Mouse (Mus musculus): ENCODE data around the gene Strip2. TPM values are rescaled to one million over a fixed set of nuclear protein-coding genes. Genes with fewer than 3 reads are reported as not detected.

The Strip2 gene
- total RNA-seq, 2 experiments from 2014 or later, result 1.2 to 2.7 TPM

DNA sequence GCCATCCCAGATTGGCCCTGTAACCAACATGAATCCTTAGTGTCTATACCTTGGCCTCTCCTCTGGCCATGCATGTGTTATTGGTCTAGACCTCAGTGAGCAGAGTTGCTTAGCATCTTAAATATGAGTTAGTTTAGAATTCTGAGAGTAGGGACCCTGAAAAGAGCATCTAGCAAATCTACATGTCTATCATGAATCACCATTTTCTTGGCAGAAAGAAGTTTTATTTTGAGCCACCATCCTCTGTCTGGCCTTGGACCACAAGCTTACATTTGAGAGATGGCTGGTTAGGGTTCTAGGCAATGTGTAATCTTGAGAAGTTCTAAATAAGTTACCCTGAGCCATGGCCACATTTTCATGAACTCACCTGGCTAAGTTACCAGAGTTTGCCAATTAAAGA lies 13.3 kb downstream of the Strip2 start:
- no peak for DNase-seq

DNA sequence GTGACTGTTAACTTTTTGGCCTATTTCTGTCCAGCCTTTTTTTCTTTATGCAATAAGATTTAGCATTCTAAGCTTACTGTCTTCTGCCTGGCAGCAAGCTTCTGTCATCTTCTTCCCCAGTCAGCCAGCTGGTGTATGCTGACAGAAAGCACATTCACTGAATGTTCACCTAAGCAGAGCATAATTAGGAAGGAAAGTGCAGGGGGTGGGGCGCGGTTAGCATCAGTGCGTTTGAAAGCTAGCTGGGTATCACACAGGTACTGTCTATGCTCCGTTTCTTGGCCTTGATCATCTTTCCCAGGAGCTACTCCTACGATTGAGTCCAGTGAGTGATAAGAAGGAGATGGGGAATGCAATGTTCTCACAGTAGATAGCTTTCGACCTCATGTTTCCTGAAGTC lies 13.9 kb downstream of the Strip2 start:
- no peak for DNase-seq

DNA sequence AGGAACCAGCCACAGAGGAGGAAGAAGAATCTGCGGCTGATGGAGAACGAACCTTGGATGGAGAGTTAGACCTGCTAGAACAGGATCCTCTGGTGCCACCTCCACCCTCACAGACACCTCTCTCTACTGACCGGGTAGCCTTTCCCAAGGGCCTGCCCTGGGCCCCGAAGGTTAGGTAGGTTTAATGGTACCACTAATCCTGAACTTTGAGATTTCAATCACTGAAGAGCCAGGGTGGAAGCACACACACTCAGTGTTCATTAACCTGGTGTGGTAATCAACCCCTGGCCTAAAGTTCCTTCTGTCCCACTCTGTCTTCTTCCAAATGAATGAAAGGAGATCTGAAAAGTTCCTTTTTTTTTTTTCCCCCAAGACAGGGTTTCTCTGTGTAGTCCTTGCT lies 14.4 kb downstream of the Strip2 start:
- no peak for DNase-seq

DNA sequence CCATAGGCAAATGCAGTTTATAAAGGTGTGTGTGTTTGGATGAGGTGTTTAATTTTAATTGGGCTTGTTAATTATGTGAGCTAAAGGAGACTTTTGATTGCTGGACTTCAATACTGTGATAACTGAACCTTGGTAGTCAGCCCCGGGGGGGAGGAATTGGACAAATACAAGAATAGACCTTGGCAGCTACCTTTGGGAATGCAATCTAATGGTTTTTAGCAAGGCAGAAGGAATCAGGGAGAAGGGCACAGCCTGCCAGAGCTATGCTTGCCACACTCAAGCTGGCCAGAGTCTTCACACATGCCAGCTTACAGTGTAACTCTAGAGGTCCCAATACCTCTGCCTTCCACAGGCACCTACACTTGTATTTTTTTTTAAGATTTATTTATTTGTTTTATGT lies 18.9 kb downstream of the Strip2 start:
- peak; percentile 53 for DNase-seq

DNA sequence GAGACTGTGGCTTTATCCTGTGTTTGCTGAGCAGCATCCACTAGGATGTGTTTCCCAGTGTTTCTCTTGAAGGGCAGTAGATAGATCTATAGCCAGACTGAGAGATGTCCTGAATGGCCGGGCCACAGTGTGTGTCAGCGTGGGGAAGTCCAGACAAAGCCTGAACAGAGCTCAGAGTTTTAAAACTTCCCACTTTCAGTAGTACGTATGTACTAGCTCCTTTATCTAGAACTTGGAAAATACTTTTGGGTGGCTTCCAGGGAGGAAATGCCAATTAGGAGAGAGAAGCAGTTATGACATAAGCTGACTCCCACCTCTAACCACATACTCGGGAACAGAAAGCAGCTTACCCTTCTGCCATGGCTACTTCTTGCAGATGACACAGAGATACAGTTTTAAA lies 23.6 kb downstream of the Strip2 start:
- no peak for DNase-seq

DNA sequence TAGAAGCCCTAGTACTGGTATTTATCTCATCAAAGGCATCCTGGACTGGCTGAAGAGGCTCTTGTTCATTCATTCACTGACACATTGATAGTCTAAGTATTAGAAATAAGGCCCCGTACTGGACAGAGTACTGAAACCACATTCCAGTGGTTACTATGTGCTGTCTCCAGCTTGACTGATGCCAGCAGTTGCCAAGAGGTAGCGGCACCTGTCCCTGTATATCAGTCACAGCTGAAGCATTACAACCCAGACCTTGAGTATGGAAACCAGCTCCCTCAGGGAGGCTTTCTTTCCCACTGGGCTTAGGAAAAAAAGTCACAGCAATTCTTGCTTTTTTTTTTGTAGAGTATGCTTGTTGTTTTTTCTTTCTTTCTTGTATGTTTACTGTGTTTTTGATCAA lies 24.2 kb downstream of the Strip2 start:
- no peak for DNase-seq

DNA sequence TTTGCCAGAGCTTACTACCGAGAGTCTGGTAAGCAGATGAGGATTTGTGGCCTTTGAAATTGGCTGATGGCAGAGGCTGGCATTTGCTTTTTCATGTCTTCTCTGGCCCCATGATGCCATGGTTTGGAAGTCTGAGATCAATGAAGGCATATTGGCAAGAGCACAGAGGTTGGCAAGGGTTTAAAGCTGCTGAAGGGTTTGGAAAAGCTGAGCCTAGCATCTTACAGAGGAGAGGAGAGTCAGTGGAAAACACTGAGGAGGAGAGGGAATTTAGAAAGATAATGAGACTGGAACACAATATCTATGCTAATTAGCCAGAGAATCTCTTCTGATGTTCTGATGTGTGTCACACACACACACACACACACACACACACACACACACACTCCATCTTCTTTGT lies 27.7 kb downstream of the Strip2 start:
- no peak for DNase-seq

DNA sequence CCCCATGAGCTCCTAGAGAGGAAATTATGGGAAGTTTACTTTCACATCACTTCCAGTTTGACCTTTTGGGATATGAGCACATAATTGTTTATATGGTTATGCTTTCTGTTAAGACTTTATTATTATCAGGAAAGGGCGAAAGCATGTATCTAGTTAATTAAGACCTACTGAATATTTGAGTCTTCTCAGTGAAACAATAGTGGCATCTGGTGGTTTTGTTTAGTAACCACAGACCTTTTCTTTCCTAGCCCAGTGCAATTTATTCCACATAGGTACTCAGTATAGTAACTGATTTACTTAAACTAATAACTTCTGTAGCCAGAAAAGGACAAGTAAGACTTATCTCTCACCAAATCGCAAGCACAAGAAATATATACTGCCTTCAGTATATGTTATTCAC lies 29.8 kb downstream of the Strip2 start:
- no peak for DNase-seq

DNA sequence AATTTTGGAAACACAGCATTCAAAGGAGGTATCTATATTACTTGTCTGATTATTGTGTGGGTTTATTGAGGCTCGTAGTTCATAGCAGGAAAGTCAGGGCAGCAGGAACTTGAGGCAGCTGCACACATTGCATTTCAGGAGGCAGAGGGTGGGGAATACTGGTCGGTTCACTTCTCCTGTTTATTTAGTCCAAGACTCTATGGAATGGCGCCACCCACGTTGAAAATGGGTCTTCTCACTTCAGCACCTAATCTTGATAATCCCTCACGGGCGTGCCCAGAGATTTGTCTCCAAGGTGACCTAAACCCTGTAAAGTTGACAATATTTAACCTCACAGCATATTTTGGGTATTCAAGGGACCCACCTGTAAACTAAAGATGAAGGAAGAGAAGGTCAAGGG lies 31.0 kb downstream of the Strip2 start:
- DNase-seq, result no peak

DNA sequence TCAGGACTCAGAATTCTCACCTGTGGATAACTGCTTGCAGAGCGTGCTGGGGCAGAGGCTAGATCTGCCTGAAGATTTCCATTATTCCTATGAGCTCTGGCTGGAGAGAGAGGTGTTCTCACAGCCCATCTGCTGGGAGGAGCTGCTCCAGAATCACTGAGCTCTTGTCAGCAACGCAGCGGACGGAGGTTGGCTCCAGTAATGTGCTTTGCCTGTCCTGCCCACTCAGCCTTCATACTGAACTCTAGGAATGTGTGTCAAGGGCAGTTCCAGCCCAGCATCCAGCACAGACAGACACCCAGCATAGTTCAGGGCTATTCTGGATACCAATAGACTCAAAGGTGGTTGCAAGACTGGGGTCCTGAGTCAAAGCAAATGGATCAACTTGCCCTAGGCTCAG lies 39.9 kb downstream of the Strip2 start:
- no peak for DNase-seq

DNA sequence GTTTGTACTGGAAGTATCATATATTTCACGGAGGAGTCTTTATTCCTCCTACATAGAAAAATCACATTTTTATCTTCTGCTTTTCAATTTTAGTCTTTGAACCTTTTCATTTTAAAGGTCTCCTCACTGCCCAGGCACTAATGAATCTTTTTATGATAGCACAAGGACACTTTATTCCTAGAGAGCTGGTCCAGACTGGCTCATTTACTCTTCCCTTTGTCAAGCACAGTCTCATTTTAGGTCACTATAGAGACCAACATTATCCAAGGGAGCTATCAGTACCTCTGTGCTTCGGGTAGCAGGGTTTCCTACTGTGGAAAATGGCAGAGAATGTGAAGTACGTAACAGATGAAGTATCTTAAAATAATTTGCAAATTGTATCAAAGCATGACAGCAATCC lies 41.9 kb downstream of the Strip2 start:
- DNase-seq, result no peak

DNA sequence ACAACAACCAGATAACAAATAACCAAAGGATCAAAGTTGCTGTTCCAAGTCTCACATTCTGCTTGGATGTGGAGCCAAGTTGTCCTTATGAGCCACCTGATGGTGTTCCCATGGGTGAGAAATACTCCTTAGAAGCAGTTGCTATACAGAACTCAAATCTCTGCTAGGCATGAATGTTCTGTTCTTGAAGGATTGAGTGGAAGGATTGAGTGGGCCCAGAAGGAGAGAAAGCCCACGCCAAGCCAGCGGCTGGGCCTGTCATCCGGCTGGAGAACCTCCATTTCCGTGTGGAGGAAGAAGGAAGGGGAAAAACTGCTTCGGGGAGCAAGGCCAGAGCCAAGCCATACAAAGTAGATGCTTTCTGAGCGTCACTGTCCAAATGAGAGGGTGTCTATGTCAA lies 44.3 kb downstream of the Strip2 start:
- DNase-seq, result no peak

DNA sequence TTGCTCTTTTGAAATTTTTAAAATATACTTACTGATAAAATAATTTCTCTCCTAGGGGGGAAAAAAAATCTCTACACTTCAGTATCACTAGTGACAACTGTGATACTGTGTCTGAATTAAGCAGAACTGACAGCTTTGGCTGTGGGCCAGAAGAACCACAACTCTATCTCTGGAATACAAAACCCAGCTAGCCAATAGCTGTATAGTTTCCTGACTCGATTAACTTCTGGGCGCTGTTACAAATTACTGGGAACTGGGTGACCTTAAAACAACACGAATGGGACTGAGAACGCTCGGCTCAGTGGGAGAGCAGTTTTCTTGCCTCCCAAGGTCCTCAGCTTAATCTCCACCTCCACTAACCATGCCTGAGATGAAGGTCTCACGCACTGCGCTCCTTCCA lies 51.1 kb downstream of the Strip2 start:
- DNase-seq, result no peak

DNA sequence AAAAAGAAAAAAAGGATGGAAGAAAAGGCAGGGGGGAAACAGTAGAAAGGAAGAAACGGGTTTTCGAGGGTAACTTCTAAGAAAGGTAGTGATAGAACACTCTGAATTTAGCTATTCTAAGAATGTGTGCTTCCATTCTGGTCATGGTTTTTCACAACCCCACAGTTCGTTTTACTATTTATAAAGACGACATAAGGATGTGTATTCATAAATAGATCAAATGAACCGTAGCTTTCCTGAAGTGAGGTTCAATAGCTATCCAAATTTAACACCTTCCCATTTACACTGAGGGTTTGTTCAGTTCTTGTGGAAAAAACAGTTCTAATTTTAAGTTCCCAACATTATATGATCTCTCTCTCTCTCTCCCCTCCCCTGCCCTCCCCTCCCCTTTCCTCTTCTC lies 56.5 kb downstream of the Strip2 start:
- DNase-seq, result no peak

DNA sequence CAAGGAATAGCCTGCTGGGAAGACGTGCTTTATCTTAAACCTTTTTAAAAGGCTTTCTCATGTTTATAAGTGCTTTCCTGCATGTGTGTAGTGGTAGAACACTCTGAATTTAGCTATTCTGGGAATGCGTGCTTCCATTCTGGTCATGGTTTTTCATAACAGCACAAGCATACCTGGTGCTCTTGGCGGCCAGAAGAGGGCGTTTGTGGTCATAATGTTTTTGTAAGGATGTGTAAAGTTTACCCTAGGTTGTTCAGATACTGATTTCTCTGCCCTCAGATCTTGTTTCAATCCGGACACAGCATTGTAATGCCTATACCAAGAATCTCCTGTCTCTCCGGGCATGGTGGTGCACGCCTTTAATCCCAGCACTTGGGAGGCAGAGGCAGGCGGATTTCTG lies 58.0 kb downstream of the Strip2 start:
- DNase-seq, result no peak

DNA sequence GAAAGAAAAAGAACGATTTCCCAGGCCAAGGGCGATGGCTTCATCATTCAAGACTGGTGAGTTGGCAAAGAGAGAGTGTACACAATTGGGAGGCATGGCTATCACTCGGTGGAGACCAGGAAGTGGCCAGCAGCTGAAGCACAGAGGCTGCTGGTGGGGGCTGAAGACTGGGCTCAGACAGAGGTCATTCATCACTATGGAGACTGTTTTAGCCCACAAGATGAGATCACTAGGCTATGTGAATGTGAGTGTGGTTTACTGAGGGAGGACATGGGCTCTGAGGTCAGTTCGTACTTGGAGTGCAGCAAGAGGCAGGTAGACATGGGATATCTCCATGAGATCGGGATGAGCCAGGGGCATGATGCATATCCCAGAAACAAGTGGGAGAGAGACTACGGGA lies 63.6 kb downstream of the Strip2 start:
- DNase-seq, result no peak

DNA sequence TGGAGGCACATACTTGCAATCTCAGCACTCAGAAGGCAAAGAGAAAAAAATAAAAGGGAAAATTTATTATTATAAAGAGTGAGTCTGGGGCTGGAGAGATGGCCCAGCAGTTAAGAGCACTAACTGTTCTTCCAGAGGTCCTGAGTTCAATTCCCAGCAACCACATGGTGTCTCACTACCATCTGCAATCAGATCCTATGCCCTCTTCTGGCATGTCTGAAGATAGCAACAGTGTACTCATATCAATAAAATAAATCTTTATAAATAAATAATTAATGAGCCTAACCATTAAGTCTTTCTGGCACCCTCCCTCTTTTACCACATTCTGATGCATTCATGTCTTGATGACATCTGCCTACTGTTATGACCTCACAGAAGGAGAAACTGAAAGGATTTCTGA lies 65.0 kb downstream of the Strip2 start:
- DNase-seq, result no peak

DNA sequence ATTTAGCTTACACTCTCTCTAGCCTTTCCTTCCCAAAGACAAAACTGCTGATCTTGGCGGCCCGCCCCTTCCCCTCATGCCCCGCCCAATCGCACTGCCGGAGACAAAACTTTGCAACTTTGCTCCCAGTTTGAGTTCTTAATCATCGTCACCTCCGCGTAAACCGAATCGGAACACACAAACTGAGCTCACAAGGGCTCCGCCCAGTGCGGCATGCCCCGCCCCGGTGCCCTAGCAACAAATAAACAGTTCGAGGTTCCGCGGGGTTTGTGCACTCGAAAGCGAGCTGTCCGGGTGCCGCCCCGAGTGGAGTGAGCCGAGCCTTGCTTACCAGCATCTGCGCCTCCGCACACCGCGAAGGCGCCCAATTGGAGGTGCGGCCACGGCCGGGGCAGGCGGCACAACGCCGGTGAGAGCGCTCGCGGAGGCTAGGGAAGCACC lies 68.3 kb downstream of the Strip2 start:
- DNase-seq, result peak; percentile 90

DNA sequence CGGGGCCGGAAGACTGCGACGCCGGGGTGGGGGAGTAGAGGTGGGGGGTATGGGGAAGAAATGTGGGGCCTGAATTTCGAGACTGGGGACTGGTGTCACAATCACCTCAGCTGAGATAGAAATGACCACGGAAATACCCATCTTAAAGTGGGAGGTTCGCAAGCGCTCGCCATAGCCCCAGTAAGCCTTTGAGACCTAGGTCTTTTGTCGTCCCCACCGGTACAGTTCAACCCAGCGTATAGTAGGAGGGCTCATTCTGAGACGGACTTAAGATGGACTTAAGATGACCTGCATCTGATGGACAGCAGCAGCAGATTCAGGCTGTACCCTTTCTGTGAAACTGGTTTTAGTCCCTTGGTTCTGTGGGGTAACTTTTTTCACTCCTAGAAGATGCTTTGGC lies 68.7 kb downstream of the Strip2 start:
- DNase-seq, result no peak

DNA sequence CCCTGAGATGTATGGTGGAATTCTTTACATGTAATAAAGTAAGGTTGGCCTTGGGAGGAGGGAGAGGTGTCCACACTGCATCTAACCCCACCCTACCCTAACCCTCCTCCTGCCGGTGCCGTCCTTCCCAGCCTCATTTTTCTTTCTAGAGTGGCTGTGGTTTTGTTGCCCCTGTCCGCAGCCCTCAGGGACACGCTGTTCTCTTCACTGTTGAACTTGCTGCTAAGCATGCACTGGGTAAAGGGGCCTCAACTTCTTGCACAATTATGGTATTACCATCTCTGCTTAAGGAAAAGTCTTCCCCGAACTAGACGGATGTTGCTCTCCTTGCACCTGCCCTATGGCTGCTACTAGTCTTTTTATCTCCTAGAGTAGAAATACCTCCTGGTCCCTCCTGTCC lies 69.2 kb downstream of the Strip2 start:
- DNase-seq, result no peak

DNA sequence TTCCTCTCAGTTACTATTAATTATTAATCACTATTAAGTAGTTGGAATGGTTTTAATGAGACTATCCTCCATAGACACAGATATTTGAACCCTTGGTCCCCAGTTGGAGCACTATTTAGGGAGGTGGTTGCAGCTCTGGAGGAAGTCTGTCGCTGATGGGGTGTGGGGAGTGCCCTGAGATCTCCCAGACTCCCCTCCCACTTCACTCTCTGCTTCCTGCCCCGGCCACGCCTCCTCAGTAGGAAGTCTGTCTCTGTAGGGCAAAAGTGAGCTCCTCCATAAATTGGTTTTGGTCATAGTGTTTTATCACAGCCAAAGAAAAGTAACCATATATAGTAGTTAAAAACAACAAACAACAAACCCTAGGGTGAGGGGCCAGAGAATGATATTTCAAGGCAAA lies 70.4 kb downstream of the Strip2 start:
- DNase-seq, result no peak

DNA sequence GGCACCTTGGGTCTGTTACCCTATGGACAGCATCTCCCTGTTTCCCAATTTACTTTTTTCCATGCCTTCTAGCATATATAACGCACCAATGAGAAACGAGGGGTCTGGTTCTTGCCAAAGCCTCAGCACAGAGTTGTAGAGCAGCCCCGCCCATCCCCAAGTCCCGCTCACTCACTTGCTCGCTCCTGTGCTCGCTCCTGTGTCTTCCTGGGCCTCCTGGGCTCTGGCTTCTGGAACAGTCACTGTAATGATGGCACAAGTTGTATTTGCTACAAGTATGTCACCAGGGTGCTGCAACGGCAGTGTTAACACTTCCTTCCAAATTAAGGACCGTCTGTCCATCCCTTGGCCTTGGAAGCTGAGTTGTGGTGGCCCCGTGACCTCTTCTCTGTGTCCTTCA lies 81.3 kb downstream of the Strip2 start:
- peak; percentile 28 for DNase-seq

DNA sequence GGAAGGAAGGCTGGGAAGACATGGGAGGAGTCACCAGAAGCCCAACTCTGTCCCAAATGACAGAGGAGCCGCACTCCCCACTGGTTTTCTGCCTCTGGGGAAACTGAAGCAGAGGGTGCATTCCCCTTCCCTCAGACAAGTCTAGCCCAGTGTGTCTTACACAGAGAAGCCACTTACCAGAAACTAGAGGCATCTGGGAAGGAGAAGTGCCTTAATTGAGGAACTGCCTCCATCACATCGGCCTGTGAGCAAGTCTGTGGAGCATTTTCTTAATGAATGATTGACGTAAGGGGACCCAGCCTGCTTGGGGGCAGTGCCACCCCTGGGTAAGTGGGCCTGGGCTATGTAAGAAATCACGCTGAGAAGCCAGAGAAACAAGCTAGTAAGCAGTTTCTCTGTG lies 82.0 kb downstream of the Strip2 start:
- no peak for DNase-seq

DNA sequence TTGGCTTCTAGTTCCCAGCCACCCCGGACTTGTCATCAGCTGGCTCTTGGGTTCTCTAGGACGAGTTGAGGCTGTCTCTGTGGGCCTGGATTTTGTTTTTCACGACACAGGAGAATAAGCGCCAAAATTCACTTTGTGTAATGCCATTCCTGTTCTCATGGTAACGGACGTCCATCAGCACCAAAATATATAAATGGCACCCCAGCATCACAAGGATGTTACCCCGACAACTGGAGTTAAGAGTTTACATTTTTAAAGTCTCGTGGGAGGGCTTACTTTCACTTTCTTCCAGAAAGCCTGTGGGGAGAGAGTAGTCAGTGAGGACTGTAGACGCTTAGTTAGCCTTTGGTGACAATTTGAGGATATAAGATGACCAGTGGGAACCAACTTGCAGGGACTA lies 85.8 kb downstream of the Strip2 start:
- no peak for DNase-seq

DNA sequence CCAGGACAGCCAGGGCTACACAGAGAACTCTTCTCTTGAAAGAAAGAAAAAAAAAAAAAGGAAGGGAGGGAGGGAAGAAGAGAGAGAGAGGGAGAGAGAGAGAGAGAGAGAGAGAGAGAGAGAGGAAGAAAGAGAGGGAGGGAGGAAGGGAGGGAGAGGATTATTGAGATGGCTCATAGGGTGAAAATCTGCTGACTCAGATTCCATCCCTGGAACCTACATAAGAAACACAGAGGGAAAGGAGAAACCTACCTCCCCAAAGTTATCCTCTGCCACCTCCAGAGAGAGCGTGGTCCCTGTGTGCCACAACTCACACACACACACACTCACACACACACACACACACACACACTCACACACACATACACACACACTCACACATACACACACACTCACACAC lies 89.0 kb downstream of the Strip2 start:
- DNase-seq, result no peak

DNA sequence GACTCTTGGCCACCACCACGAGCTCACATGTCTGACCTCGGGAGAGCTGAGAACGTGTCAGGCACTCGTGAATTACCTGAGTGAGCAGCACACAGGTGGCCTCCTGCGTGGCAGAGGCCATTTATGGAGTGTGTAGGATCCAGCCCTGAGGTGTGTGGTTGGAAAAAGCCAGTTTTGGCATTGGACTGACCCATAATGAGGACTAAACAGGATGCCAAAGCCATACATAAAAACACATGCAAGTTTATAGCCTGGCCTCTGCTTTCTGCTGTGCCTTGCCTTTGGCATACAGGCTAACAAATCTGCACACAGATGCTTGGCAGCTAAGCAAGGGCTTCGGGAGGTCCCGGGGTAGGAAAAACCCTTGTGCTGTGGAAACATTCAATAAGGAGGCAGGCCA lies 92.4 kb downstream of the Strip2 start:
- DNase-seq, result no peak
